Mouse (Mus musculus) myocyte (in vitro differentiated cells): ENCODE data around the gene Ifit1bl1. TPM values are rescaled to one million over a fixed set of nuclear protein-coding genes. Genes with fewer than 3 reads are reported as not detected.
"Not testable (repeated sequence)": the region's sequence is repeated elsewhere in the genome, so short reads cannot be mapped to it uniquely, and the experiment has no call there.

Experiments used
- H3K27me3 ChIP-seq: one replicate; pipeline ENCODE4 v1.6.1; 2011; ENCODE audit not compliant: control insufficient read depth, insufficient read depth, insufficient read length
- H3K36me3 ChIP-seq: one replicate; pipeline ENCODE4 v1.6.1; 2011; ENCODE audit not compliant: control insufficient read depth, insufficient read depth
- H3K4me2 ChIP-seq: one replicate; pipeline ENCODE4 v1.6.1; 2011; ENCODE audit warnings: low read depth, control low read depth
- H3K4me3 ChIP-seq: one replicate; pipeline ENCODE4 v1.5.1; 2011; ENCODE audit warnings: mild to moderate bottlenecking, control low read depth, moderate library complexity
- H3K79me2 ChIP-seq: one replicate; pipeline ENCODE4 v1.6.1; 2011; ENCODE audit not compliant: control insufficient read depth, insufficient read depth
- H3ac ChIP-seq: one replicate; pipeline ENCODE4 v1.6.1; 2011; ENCODE audit not compliant: control insufficient read depth, insufficient read length
- CEBPB ChIP-seq: IDR thresholded peaks from 2 replicates; pipeline ENCODE4 v1.6.1; 2011; ENCODE audit warnings: mild to moderate bottlenecking, moderate library complexity; ENCODE audit not compliant: poor library complexity, insufficient read depth, severe bottlenecking
- E2F4 ChIP-seq: IDR thresholded peaks from one replicate; pipeline ENCODE4 v1.6.1; 2011; ENCODE audit warnings: mild to moderate bottlenecking, control low read depth, moderate library complexity; ENCODE audit not compliant: insufficient read depth
- MAX ChIP-seq: IDR thresholded peaks from one replicate; pipeline ENCODE4 v1.6.1; 2011; ENCODE audit warnings: low read depth, mild to moderate bottlenecking, control low read depth
- MYOG ChIP-seq, 3 experiments: IDR thresholded peaks; one replicate each; pipeline ENCODE4 v1.6.1; 2011; ENCODE audit warnings: control low read depth in 2 of 3, low read depth in 2 of 3, mild to moderate bottlenecking in 2 of 3; ENCODE audit not compliant: insufficient read length in 2 of 3, control insufficient read depth in 1 of 3, insufficient read depth in 1 of 3
- POLR2A ChIP-seq: IDR thresholded peaks from one replicate; pipeline ENCODE4 v1.6.1; 2011; ENCODE audit warnings: low read depth, mild to moderate bottlenecking, control low read depth, moderate library complexity; ENCODE audit not compliant: insufficient read length
- POLR2AphosphoS2 ChIP-seq: IDR thresholded peaks from one replicate; pipeline ENCODE4 v1.6.1; 2011; ENCODE audit warnings: low read depth, control low read depth; ENCODE audit not compliant: insufficient read length
- REST ChIP-seq: IDR thresholded peaks from one replicate; pipeline ENCODE4 v1.6.1; 2011; ENCODE audit warnings: mild to moderate bottlenecking, control low read depth, moderate library complexity; ENCODE audit not compliant: insufficient read depth, insufficient read length
- TCF12 ChIP-seq: IDR thresholded peaks from one replicate; pipeline ENCODE4 v1.6.1; 2011; ENCODE audit warnings: mild to moderate bottlenecking, control low read depth; ENCODE audit not compliant: poor library complexity, insufficient read depth, severe bottlenecking
- TCF3 ChIP-seq: IDR thresholded peaks from one replicate; pipeline ENCODE4 v1.6.1; 2011; ENCODE audit warnings: low read depth, control low read depth; ENCODE audit not compliant: insufficient read length
- USF1 ChIP-seq: IDR thresholded peaks from one replicate; pipeline ENCODE4 v1.6.1; 2011; ENCODE audit warnings: low read depth, mild to moderate bottlenecking, control low read depth, moderate library complexity
- polyA plus RNA-seq: library from polyadenylated mRNA; unstranded; fragments of >200 nt; fragmentation: generic; extraction: Trizol; gene quantifications from one replicate; pipeline ENCODE4 v1.2.1, GENCODE M21; 2012; ENCODE audit warnings: missing spikeins

Gene Ifit1bl1
- polyA plus RNA-seq, 1 experiment = 0.05 TPM

GRCm38 (mm10) chr19:34620871-34621270 lies 19.1 kb upstream of the Ifit1bl1 start:
- Histone ChIP-seq H3K4me3 (no peak overlapping the region), H3K79me2 (no peaks in the 10 kb centered on the region), H3K36me3 (no peaks in the 10 kb centered on the region), H3ac (no peak overlapping the region), H3K27me3 (peaks cover 34% of the 10 kb centered on the region), H3K4me2 (no peak overlapping the region)
- no peak for TF ChIP-seq E2F4
- TF ChIP-seq MYOG (IDR thresholded peaks at IDR 0.05; ENCODE audit: control insufficient read depth in 1 of 3, insufficient read depth in 1 of 3, insufficient read length in 2 of 3, low read depth in 2 of 3) = no peak

DNA sequence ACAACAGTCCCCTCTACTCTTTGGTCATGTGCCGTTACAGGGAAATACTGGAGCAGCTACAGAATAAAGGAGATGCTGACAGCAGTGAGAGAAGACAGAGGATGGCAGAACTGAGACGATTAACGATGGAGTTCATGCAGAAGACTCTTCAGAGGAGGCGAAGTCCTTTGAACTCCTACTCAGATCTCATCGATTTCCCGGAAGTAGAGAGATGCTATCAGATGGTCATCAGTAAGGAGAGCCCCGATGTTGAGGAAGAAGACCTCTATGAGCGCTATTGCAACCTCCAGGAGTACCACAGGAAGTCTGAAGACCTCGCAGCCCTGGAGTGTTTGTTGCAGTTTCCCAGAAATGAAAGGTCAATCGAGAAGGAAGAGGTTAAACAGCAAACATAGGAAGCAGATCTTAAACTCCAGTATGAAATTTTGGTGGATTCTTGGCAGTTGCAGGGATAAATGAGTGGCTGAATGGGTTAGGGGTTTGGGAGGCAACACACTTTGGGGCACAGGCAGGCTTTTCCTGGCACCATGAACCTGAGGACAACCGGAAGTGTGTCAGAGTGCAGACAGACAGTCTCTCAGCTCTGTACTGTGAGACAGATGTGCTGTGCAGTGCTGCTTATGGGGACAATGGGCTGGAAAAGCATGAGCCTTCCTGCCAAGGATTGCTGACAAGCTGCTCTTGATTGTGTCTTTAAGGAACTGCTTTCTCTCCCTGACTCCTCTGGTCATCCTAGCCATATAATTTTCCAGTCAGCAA lies 10.7 kb upstream of the Ifit1bl1 start:
- not testable (repeated sequence) for H3K4me3 ChIP-seq, H3ac ChIP-seq, H3K36me3 ChIP-seq, H3K4me2 ChIP-seq, H3K27me3 ChIP-seq, H3K79me2 ChIP-seq

DNA sequence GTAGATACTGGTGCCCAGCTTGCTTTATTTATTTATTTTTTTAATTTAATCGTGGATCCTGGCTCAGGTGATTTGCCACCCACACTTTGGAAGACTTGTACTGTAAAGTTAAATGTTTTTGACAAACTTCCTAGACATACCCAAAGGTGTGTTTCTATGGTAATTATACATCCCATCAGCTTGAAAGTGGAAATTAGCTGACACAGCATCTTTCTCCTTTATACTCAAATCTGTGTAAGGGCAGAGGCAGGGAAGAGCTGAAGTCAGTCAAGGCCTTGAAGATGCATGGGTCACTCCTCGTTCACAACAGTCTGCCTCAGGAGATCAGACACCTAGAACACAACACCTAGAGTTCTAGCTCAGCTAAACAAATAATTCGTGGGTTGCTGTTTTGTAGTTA lies 8.4 kb upstream of the Ifit1bl1 start:
- not testable (repeated sequence) for H3K27me3 ChIP-seq, H3K4me2 ChIP-seq, H3K79me2 ChIP-seq, H3ac ChIP-seq, H3K4me3 ChIP-seq, H3K36me3 ChIP-seq

DNA sequence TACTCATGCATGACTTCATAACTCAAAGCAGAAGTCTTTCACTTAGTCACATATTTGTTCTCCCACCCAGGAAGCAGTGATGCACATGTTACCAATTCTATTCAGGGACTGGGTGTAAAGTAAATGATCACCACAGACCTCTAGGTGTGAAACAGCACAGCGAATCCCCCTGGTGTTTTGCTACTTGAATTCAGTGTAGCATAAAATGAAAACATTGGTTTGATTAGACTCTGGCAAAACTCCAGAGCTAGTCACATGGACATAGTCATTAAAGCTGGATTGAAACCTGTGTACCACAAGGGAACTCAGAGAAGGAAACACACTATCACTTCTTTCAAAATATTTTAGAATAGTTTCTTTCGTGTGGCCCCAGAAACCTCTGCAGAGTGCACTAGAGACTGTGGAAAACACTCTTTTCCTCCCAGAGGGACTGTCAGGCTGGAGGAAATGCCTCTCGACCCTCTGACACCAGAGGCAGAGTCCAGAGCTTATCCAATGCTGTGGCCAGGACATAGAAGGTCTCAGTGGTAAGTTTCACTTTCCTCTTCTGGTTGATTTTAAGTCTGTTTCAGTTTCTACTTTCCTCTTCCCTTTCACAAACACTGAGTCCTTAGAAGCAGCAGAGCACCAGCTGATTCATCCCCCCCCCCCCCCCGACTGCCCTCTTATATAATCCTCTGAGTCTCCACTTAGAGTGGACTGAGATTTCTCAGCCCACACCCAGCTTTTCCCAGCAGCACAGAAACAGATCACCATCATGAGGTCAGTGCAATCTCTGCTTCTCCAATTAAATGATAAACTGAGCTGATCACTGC lies 5.7 kb upstream of the Ifit1bl1 start, which contains the start of gene Ifit3b:
TSS of gene Ifit3b (plus strand) at position 734 of the 815 bp plus-strand sequence.
- H3K27me3 ChIP-seq, H3ac ChIP-seq, H3K79me2 ChIP-seq, H3K36me3 ChIP-seq, H3K4me3 ChIP-seq: not testable (repeated sequence)
- peak; percentile 39 for TF ChIP-seq USF1
- H3K4me2 ChIP-seq = peak within 1 kb of the TSS; percentile 64

GRCm38 (mm10) chr19:34605472-34605871 lies 3.7 kb upstream of the Ifit1bl1 start:
- H3K4me3 ChIP-seq = no peak overlapping the region

DNA sequence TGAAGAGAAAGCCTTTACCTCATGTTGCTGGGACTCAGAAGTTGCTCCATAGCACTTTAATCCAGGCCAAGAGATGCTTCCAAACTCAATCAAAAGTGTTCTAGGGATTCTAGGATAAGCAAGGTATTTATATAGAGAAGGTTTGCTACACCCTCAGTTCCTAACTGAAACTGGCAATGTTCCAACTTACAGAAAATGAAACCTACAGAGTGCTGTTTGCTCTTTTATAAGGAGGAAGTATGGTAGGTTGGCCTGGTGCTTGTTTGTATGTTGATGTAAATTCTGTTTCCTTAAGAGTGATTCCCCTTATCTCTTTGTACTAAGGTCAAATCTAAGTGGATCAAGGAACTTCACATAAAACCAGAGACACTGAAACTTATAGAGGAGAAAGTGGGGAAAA lies 2.5 kb downstream of the Ifit1bl1 start:
- H3ac ChIP-seq, H3K79me2 ChIP-seq, H3K4me3 ChIP-seq, H3K27me3 ChIP-seq, H3K4me2 ChIP-seq, H3K36me3 ChIP-seq: not testable (repeated sequence)

More at GRCm38 (mm10) chr19:34605472-34605871, 3.7 kb upstream of the Ifit1bl1 start:
- Histone ChIP-seq H3K27me3 (no peaks in the 10 kb centered on the region), H3K36me3 (no peaks in the 10 kb centered on the region), H3K4me2 (no peak overlapping the region), H3K79me2 (no peaks in the 10 kb centered on the region), H3ac (no peak overlapping the region)
- TF ChIP-seq REST = no peak
- TF ChIP-seq TCF12 = no peak
- TF ChIP-seq MAX = no peak
- no peak for TF ChIP-seq POLR2A
- TF ChIP-seq CEBPB = no peak
- no peak for TF ChIP-seq TCF3

DNA sequence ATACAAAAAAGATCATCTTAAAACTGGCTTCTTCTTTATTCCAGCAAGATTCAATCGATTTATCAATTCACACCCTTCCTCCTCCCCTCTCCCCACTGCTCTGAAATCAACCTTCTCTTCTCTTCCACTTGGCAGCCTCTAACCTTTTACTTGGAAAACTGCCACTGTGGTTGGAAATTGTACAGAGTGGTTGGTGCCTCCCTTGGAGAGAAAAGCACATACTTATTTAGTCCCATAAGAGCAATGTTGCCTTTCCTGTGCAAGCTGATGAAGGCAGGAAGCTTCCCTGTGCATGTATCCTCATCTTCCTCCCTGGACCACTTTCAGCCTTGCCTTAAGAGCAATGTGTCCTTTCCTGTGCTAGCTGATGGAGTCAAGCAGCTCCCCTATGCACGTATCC lies 3.4 kb downstream of the Ifit1bl1 start:
- H3K36me3 ChIP-seq = no peaks in the 10 kb centered on the region
- H3K4me3 ChIP-seq = no peak overlapping the region
- H3K27me3 ChIP-seq = no peaks in the 10 kb centered on the region
- no peak overlapping the region for H3ac ChIP-seq
- peak overlapping the region; percentile 7 for H3K4me2 ChIP-seq
- TF ChIP-seq USF1 (no peak), TCF12 (no peak), TCF3 (no peak), POLR2AphosphoS2 (no peak)
- H3K79me2 ChIP-seq = no peaks in the 10 kb centered on the region
